Mouse (Mus musculus) midbrain, embryonic 12.5 days (tissue): ENCODE measurements at regions not wholly inside any gene's neighbourhood (a gene's known extent, or its start where the extent isn't known, plus 50 kb on each side); places are given as distances from the start of the nearest gene placed in this dataset.

Experiments
- ATAC-seq: fragments of 200-750 bp; cut with Nextera tagmentation; 2 replicates; pipeline ENCODE4 v1.8.0; 2017; ENCODE audit warnings: low read depth, moderate TSS enrichment, moderate library complexity; ENCODE audit not compliant: low FRiP score
- H3K27ac ChIP-seq: fragments of 300-500 bp; sonication (generic); replicated peaks from 2 replicates; pipeline ENCODE4 v1.5.1; 2016; ENCODE audit warnings: mild to moderate bottlenecking
- H3K27me3 ChIP-seq: fragments of 300-500 bp; sonication (generic); 2 replicates; pipeline ENCODE4 v1.6.1; 2016; ENCODE audit warnings: mild to moderate bottlenecking
- H3K36me3 ChIP-seq: fragments of 300-500 bp; sonication (generic); 2 replicates; pipeline ENCODE4 v1.6.1; 2016
- H3K4me1 ChIP-seq: fragments of 300-500 bp; sonication (generic); 2 replicates; pipeline ENCODE4 v1.6.1; 2016
- H3K4me2 ChIP-seq: fragments of 300-500 bp; sonication (generic); replicated peaks from 2 replicates; pipeline ENCODE4 v1.6.1; 2016; ENCODE audit warnings: mild to moderate bottlenecking, moderate library complexity
- H3K4me3 ChIP-seq: fragments of 300-500 bp; sonication (generic); 2 replicates; pipeline ENCODE4 v1.5.1; 2016; ENCODE audit warnings: mild to moderate bottlenecking
- H3K9ac ChIP-seq: fragments of 300-500 bp; sonication (generic); replicated peaks from 2 replicates; pipeline ENCODE4 v1.6.1; 2016; ENCODE audit warnings: mild to moderate bottlenecking, moderate library complexity
- H3K9me3 ChIP-seq: fragments of 300-500 bp; sonication (generic); 2 replicates; pipeline ENCODE4 v1.6.1; 2016; ENCODE audit warnings: mild to moderate bottlenecking
- WGBS: fragments of 180-500 bp; shearing (Covaris S2); methylation state at CpG from one replicate; pipeline ENCODE4 v1.1.7; 2016; 5-methylcytosine and 5-hydroxymethylcytosine counted together

DNA sequence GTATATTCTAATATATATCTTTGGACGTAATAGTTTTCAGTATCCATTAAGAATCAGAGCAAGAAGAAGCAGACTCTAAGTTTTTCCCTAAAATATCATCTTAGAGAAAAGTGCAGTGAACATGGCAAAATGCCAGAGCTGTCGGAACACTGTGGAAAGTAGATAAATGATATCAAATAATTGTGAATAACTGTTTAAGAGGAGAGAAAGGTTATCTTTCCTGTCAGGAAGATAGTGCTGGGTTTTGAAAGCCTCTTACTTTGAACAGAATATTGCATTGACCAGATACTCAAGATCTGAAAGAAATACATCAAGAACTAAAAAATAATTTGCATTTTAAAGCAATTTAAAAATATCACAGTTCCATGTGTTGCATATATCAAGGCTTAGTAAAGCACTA lies 1549.2 kb downstream of the Pcdh18 start:
- H3K4me2 ChIP-seq: no peak overlapping the region
- no peak overlapping the region for H3K9ac ChIP-seq
- no peaks in the 10 kb centered on the region for H3K4me1 ChIP-seq
- no peak for ATAC-seq
- H3K27ac ChIP-seq: no peak overlapping the region
- no peak overlapping the region for H3K4me3 ChIP-seq
- WGBS: 84% methylated on average over 2 of the region's 2 CpGs
- no peaks in the 10 kb centered on the region for H3K27me3 ChIP-seq
- H3K9me3 ChIP-seq: no peaks in the 10 kb centered on the region
- no peaks in the 10 kb centered on the region for H3K36me3 ChIP-seq

DNA sequence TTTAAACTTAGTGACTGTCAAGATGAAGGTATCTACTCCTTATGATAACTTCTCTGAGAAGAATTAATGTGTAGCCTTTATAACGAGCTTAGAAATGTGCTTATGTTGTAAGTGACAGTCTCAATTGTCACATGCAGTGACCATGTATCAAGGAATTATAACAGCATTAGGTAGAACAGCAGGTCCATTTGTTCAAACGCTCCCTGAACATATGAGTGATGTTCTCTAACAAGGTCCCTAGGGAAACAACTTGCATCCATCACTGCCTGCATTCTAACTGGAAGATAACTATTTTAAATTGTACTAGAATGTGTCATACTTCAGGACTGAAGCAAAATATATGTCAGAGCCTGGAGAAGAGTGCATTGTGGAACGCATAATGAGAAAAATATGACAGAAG lies 1562.8 kb downstream of the Pcdh18 start:
- no peak overlapping the region for H3K27ac ChIP-seq
- ATAC-seq: peak; percentile 34; the same call in 1 of the 2 replicates
- H3K4me3 ChIP-seq: no peak overlapping the region
- no peaks in the 10 kb centered on the region for H3K27me3 ChIP-seq
- H3K36me3 ChIP-seq: no peaks in the 10 kb centered on the region
- H3K4me2 ChIP-seq: no peak overlapping the region
- H3K9ac ChIP-seq: no peak overlapping the region
- H3K4me1 ChIP-seq: no peaks in the 10 kb centered on the region
- H3K9me3 ChIP-seq: no peaks in the 10 kb centered on the region
- WGBS: 77% methylated on average over 3 of the region's 3 CpGs

DNA sequence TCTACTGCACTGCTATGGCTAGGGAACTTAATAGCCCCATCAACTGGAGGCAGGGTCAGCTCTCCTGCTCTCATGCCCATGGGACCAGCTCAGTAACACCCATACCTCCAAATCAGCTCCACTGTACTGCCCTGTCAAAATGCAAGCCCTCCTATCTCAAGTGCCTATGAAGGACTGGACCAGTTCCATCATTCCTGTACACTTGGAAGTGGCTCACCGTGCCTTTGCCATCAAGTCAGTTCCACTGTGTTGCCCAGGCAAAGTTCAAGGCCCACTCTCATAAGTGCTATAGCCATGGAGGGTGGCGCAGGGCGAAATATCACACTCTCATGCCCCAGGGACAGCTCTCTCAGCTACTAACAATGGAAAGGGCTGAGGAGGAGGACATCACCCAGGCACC lies 1612.2 kb downstream of the Pcdh18 start:
- no peak overlapping the region for H3K9ac ChIP-seq
- H3K4me1 ChIP-seq: no peaks in the 10 kb centered on the region
- H3K4me3 ChIP-seq: no peak overlapping the region
- no peak overlapping the region for H3K27ac ChIP-seq
- H3K36me3 ChIP-seq: no peaks in the 10 kb centered on the region
- no peaks in the 10 kb centered on the region for H3K27me3 ChIP-seq
- no peak overlapping the region for H3K4me2 ChIP-seq
- no peaks in the 10 kb centered on the region for H3K9me3 ChIP-seq
- WGBS: 90% methylated on average over 3 of the region's 3 CpGs
- ATAC-seq: no peak

DNA sequence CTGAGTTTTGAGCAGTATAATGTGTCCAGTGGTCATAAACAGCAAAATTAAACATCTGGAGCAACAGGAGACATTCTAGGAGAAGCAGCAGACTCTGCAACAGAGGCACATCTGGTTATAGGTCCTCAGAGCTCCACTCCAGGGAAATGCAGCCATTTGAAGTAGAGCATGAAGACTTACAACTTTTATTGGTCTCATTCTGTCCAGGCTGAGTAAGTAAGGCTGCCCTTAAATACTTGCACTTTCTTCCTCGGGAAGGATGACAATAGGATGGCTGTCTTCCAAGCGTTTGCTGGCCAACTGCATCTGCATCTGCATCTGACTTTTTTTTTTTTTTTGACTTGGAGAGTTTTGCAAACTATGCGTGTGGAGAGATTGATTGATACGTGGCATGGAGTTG lies 1622.2 kb downstream of the Pcdh18 start:
- no peaks in the 10 kb centered on the region for H3K4me1 ChIP-seq
- no peak overlapping the region for H3K9ac ChIP-seq
- no peaks in the 10 kb centered on the region for H3K9me3 ChIP-seq
- H3K27ac ChIP-seq: no peak overlapping the region
- H3K36me3 ChIP-seq: no peaks in the 10 kb centered on the region
- 85% methylated on average over 4 of the region's 4 CpGs for WGBS
- H3K4me2 ChIP-seq: no peak overlapping the region
- H3K27me3 ChIP-seq: no peaks in the 10 kb centered on the region
- no peak for ATAC-seq
- H3K4me3 ChIP-seq: no peak overlapping the region

DNA sequence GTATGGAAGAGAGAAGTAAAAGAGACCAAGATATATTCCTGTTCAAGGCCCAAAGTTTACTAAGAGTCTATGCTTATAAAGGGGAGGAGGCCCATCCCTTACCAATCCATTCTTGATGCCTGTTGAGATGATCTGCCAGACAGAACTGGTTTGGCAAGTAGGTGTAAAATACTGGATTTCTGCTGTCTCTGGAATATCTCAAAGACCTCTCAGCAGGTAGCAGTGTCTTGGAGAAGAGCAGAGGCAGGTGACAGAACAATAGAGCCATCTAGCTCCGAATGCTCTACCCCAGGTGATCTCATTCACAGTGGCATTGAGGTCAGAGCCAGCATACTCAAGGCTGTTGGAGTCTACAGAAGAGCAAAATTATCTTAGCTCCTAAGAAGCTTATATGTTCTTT lies 1632.9 kb downstream of the Pcdh18 start:
- no peak for ATAC-seq
- WGBS: 68% methylated on average over 1 of the region's 1 CpGs

DNA sequence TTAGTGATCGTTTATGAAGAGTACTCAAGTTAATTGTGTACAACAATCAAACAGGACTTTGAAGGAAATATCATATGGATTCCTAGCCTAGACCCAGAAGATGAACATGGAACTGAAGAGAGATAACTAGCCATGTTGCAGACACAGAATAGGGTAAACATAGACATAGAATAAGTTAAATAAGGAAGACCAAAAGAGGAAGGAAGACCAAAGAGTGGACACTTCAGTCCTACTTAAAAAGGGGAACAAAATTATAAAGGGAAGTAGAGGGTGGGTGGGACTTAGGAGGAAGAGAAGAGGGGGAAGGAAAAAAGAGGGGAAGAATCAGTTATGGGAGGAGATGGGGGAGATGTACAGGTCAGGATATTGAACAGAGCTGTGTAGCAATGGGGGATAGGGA lies 1652.8 kb upstream of the Pabpc4l start:
- Histone ChIP-seq H3K27me3 (no peaks in the 10 kb centered on the region), H3K9me3 (no peaks in the 10 kb centered on the region), H3K9ac (no peak overlapping the region), H3K36me3 (no peaks in the 10 kb centered on the region), H3K4me1 (no peaks in the 10 kb centered on the region), H3K4me3 (no peak overlapping the region), H3K4me2 (no peak overlapping the region), H3K27ac (no peak overlapping the region)
- no peak for ATAC-seq
- WGBS: 92% methylated on average over 1 of the region's 1 CpGs

More for the DNA sequence above, 1632.9 kb downstream of the Pcdh18 start:
- Histone ChIP-seq H3K4me3 (no peak overlapping the region), H3K27me3 (no peaks in the 10 kb centered on the region), H3K9me3 (no peaks in the 10 kb centered on the region), H3K27ac (no peak overlapping the region), H3K36me3 (no peaks in the 10 kb centered on the region), H3K4me1 (no peaks in the 10 kb centered on the region), H3K4me2 (no peak overlapping the region), H3K9ac (no peak overlapping the region)

DNA sequence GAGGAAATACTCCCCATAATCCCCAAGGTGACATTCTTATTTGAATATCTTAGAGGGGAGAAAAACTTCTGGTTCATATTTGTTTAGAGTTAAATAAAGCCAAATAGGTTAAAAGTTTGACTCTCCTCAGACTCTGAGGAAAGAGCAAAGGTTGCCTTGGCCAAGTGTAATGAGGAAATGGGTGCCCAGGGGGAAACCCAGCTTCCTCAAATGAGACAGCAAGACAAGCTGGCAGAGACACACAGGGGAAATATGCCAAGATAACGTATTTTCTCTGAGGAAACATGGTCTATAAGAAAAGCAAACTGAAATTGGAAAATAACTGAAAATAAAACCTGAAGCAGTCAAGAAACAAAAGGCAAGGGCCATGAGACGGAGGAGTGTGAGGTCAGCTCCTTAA lies 1632.6 kb upstream of the Pabpc4l start:
- Histone ChIP-seq H3K27me3 (no peaks in the 10 kb centered on the region), H3K4me1 (no peaks in the 10 kb centered on the region), H3K4me3 (no peak overlapping the region), H3K4me2 (no peak overlapping the region), H3K36me3 (no peaks in the 10 kb centered on the region), H3K27ac (no peak overlapping the region), H3K9ac (no peak overlapping the region), H3K9me3 (no peaks in the 10 kb centered on the region)
- 76% methylated on average over 2 of the region's 2 CpGs for WGBS
- ATAC-seq: no peak

DNA sequence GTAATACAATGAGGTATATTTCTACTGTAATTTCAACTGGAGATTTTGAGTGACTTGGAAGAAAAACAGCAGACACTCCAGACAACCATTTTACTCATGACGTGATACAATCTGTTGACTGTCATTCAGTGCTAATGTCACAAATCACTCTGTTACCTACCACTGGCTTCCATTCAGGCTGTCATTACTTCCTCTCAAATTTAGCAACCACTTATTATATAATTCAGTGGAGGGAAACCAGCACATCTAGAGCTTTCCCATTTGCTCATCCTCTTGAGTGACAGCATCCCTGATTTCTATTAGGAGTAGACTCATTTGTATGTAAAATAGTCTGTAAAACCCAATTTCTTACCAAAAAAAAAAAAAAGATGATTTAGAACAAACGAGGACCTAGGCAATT lies 1627.3 kb upstream of the Pabpc4l start:
- Histone ChIP-seq H3K9me3 (no peaks in the 10 kb centered on the region), H3K4me2 (no peak overlapping the region), H3K9ac (no peak overlapping the region), H3K4me3 (no peak overlapping the region), H3K4me1 (no peaks in the 10 kb centered on the region), H3K27me3 (no peaks in the 10 kb centered on the region), H3K36me3 (no peaks in the 10 kb centered on the region), H3K27ac (no peak overlapping the region)
- ATAC-seq: no peak
- 67% methylated on average over 2 of the region's 2 CpGs for WGBS

DNA sequence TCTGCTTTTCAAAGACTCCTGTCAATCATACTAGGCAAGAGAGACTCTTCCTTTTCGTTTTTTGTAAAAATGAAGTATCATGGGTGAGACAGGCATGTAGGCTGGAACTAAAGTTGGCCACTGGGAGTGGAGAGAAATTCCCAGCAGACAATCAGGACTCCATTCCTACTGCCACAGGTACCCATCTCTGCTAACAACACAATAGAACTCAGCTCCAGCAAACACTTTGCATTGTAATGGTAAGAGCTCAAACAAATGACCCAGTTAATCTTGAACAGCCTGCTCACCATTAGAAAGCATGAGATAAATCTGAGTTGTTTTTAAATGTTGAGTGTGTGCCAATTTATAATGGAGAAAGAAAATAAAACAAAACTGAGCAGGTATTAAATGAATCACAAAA lies 1620.6 kb upstream of the Pabpc4l start:
- Histone ChIP-seq H3K4me1 (no peaks in the 10 kb centered on the region; the same call in 1 of the 2 replicates), H3K27ac (peak overlapping the region; percentile 39; the same call in 1 of the 2 replicates), H3K4me3 (no peak overlapping the region), H3K4me2 (no peak overlapping the region), H3K9me3 (no peaks in the 10 kb centered on the region), H3K9ac (no peak overlapping the region), H3K27me3 (no peaks in the 10 kb centered on the region), H3K36me3 (no peaks in the 10 kb centered on the region)
- whole genome bisulfite sequencing: 56% methylated on average over 1 of the region's 1 CpGs
- no peak for ATAC-seq
